Mouse (Mus musculus) neural tube, embryonic 13.5 days (tissue): ENCODE measurements around the gene Erlin1. TPM values are rescaled to one million over a fixed set of nuclear protein-coding genes. Genes with fewer than 3 reads are reported as not detected.

Source experiments
- ATAC-seq: fragments of 200-750 bp; cut with Nextera tagmentation; 2 replicates; pipeline ENCODE4 v1.8.0; 2017; ENCODE audit warnings: low read depth, mild to moderate bottlenecking, moderate TSS enrichment, moderate library complexity
- H3K27ac ChIP-seq: fragments of 300-500 bp; sonication (generic); replicated peaks from 2 replicates; pipeline ENCODE4 v1.5.1; 2015; ENCODE audit warnings: moderate library complexity, mild to moderate bottlenecking, inconsistent platforms
- H3K27me3 ChIP-seq: fragments of 300-500 bp; sonication (generic); 2 replicates; pipeline ENCODE4 v1.6.1; 2015; ENCODE audit warnings: mild to moderate bottlenecking, inconsistent platforms
- H3K36me3 ChIP-seq: fragments of 300-500 bp; sonication (generic); 2 replicates; pipeline ENCODE4 v1.6.1; 2015; ENCODE audit warnings: mild to moderate bottlenecking, inconsistent platforms
- H3K4me1 ChIP-seq: fragments of 300-500 bp; sonication (generic); replicated peaks from 2 replicates; pipeline ENCODE4 v1.6.1; 2015; ENCODE audit warnings: inconsistent platforms
- H3K4me2 ChIP-seq: fragments of 300-500 bp; sonication (generic); 2 replicates; pipeline ENCODE4 v1.6.1; 2015; ENCODE audit warnings: inconsistent platforms, mild to moderate bottlenecking, moderate library complexity
- H3K4me3 ChIP-seq: fragments of 300-500 bp; sonication (generic); 2 replicates; pipeline ENCODE4 v1.5.1; 2015; ENCODE audit warnings: mild to moderate bottlenecking, inconsistent platforms
- H3K9ac ChIP-seq: fragments of 300-500 bp; sonication (generic); 2 replicates; pipeline ENCODE4 v1.6.1; 2015; ENCODE audit warnings: moderate library complexity, mild to moderate bottlenecking, inconsistent platforms
- H3K9me3 ChIP-seq: fragments of 300-500 bp; sonication (generic); 2 replicates; pipeline ENCODE4 v1.6.1; 2016; ENCODE audit warnings: inconsistent platforms
- WGBS: fragments of 180-500 bp; shearing (Covaris S2); methylation state at CpG from one replicate; pipeline ENCODE4 v1.1.7; 2015; 5-methylcytosine and 5-hydroxymethylcytosine counted together
- polyA plus RNA-seq: library from polyadenylated mRNA; unstranded; fragments of >200 nt; fragmentation: Nextera tagmentation; extraction: Ambion mirVana; gene quantifications from 2 replicates; pipeline ENCODE4 v1.2.1, GENCODE M21; 2015

Erlin1 gene
- polyA plus RNA-seq, 1 experiment from 2014 or later, result 20.4 TPM

- H3K4me3 ChIP-seq, result peak within 1 kb of the TSS; percentile 21
- H3K27ac ChIP-seq, result no peak within 1 kb of the TSS
- peaks cover 11% of the 10 kb centered on the region for H3K4me1 ChIP-seq
- peak within 1 kb of the TSS; percentile 51 for H3K4me2 ChIP-seq
- no peak for ATAC-seq
- H3K9ac ChIP-seq, result peak within 1 kb of the TSS; percentile 34; the same call in 1 of the 2 replicates
- no peaks in the 10 kb centered on the region for H3K36me3 ChIP-seq
- peaks cover 18% of the 10 kb centered on the region for H3K27me3 ChIP-seq
- 6% methylated on average over 30 of the region's 30 CpGs for WGBS
- H3K9me3 ChIP-seq, result no peaks in the 10 kb centered on the region
These were observed 83.4 kb downstream of the Erlin1 start, which contains the start of gene Cpn1 for GRCm38 (mm10) chr19:43986069-43986794. TSS of gene Cpn1 (minus strand) at chr19:43986556.

Other genes with a start within 250 kb of the Erlin1 start
- gene Dnmbp, start 129.6 kb downstream of the Erlin1 start, polyA plus RNA-seq, result 9.3 and 10.3 TPM in 2 replicates
- 0.21 and 0.43 TPM in 2 replicates for gene Cpn1, start 83.2 kb downstream of the Erlin1 start, polyA plus RNA-seq
- not detected in 2 replicates for gene Cyp2c23, start 40.6 kb downstream of the Erlin1 start, polyA plus RNA-seq
- 58.5 and 61.2 TPM in 2 replicates for gene Chuk, start 37.7 kb upstream of the Erlin1 start, polyA plus RNA-seq
- gene Cwf19l1, start 66.1 kb upstream of the Erlin1 start, polyA plus RNA-seq, result 29.8 and 36.7 TPM in 2 replicates
- gene Bloc1s2, start 76.7 kb upstream of the Erlin1 start, polyA plus RNA-seq, result 168 and 171 TPM in 2 replicates
- gene Pkd2l1, start 122.7 kb upstream of the Erlin1 start, polyA plus RNA-seq, result 1.8 and 2.3 TPM in 2 replicates
- gene Scd3, start 133.5 kb upstream of the Erlin1 start, polyA plus RNA-seq, result 2.7 and 2.9 TPM in 2 replicates
- 255 and 272 TPM in 2 replicates for gene Scd2, start 223.9 kb upstream of the Erlin1 start, polyA plus RNA-seq